Mouse (Mus musculus): ENCODE measurements around the gene Tex33.

GRCm38 (mm10) chr15:78383450-78384219 lies 12.1 kb downstream of the Tex33 start:
- no peak for TF ChIP-seq POLR2A (IDR thresholded peaks at IDR 0.05; ENCODE audit: low read depth, low read length)
- no peak for TF ChIP-seq CTCF (IDR thresholded peaks at IDR 0.05; ENCODE audit: extremely low read depth, insufficient read depth, insufficient read length, insufficient replicate concordance)

Measured in spleen, adult 2 months (tissue).